Mouse (Mus musculus): ENCODE results near the gene Nmrk1. TPM values are rescaled to one million over a fixed set of nuclear protein-coding genes. Genes with fewer than 3 reads are reported as not detected.

Gene Nmrk1
- 4.1 TPM for polyA plus RNA-seq (2014; fragmentation: Illumina TruSeq; extraction: RNeasy Lipid Tissue Mini Kit (QIAGEN cat#74804); ENCODE audit: insufficient read depth, low read depth, low replicate concordance)

GRCm38 (mm10) chr19:18631644-18632219 is at the start of gene Nmrk1, which contains the start of gene Ostf1:
TSS of gene Nmrk1 (plus strand) at chr19:18631950.
TSS of gene Ostf1 (minus strand) at chr19:18631823.

GRCm38 (mm10) chr19:18670608-18671007 is 38.9 kb downstream of the Nmrk1 start, which contains the start of gene Carnmt1:
TSS of gene Carnmt1 (plus strand) at chr19:18670764.

Other genes with a start within 250 kb of the Nmrk1 start
- 152 TPM for gene Ostf1, start 127 bp upstream of the Nmrk1 start, polyA plus RNA-seq (2014; fragmentation: Illumina TruSeq; extraction: RNeasy Lipid Tissue Mini Kit (QIAGEN cat#74804); ENCODE audit: insufficient read depth, low read depth, low replicate concordance)
- gene Carnmt1, start 38.8 kb downstream of the Nmrk1 start, polyA plus RNA-seq (2014; fragmentation: Illumina TruSeq; extraction: RNeasy Lipid Tissue Mini Kit (QIAGEN cat#74804); ENCODE audit: insufficient read depth, low read depth, low replicate concordance), result 10.4 TPM
- gene D030056L22Rik, start 81.2 kb downstream of the Nmrk1 start, polyA plus RNA-seq (2014; fragmentation: Illumina TruSeq; extraction: RNeasy Lipid Tissue Mini Kit (QIAGEN cat#74804); ENCODE audit: insufficient read depth, low read depth, low replicate concordance), result 21.4 TPM
- 4.8 TPM for gene Trpm6, start 118.0 kb downstream of the Nmrk1 start, polyA plus RNA-seq (2014; fragmentation: Illumina TruSeq; extraction: RNeasy Lipid Tissue Mini Kit (QIAGEN cat#74804); ENCODE audit: insufficient read depth, low read depth, low replicate concordance)

Data from lung, adult 10 weeks (tissue).